Mouse (Mus musculus) erythroblast, adult 5-6 weeks (primary cell): Measurements from ENCODE around the gene Olfr1322. TPM values are rescaled to one million over a fixed set of nuclear protein-coding genes. Genes with fewer than 3 reads are reported as not detected.

ENCODE experiments used
- ATAC-seq: replicated peaks from 2 replicates; pipeline ENCODE4 v1.8.0; 2016; ENCODE audit warnings: moderate number of reproducible peaks, mild to moderate bottlenecking, moderate TSS enrichment, inconsistent platforms; ENCODE audit not compliant: poor library complexity, low FRiP score, severe bottlenecking
- total RNA-seq, 2 experiments: library from RNA; stranded (forward) in 1 of 2; stranded (reverse) in 1 of 2; fragments of 150-400 nt in 1 of 2; fragments of 200-764, 138-1000 nt in 1 of 2; gene quantifications; 2 replicates each; pipeline versions ENCODE4 v1.2.3 to v1.2.4; 2015 to 2017; ENCODE audit warnings: low replicate concordance in 2 of 2

The Olfr1322 gene
- total RNA-seq (2015; ENCODE audit: low replicate concordance), result not detected in 2 replicates
- total RNA-seq (2017; ENCODE audit: low replicate concordance), result not detected in 2 replicates

DNA sequence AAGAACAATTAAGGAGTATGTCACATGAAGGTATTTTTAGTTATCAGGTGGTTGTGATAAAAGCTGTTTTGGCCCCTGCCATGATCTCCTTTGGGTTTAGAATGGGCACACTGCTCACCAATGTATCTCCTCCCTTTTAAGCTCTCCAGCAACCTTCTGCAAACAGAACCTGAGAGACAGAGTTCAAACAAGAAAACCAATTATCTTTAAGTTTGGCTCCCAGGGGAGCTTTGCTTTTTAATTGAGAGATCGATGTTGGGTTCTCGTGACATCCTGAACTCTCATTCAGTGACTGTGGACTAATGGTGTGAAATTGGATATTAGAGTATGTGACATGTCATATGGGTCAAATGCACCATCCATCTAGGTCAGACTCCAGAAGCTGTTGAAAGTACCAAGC, at the start of gene Olfr1322:
Gene Olfr1322, minus strand, starts transcription at position 101 of the 400 bp plus-strand sequence.
- ATAC-seq, result no peak

DNA sequence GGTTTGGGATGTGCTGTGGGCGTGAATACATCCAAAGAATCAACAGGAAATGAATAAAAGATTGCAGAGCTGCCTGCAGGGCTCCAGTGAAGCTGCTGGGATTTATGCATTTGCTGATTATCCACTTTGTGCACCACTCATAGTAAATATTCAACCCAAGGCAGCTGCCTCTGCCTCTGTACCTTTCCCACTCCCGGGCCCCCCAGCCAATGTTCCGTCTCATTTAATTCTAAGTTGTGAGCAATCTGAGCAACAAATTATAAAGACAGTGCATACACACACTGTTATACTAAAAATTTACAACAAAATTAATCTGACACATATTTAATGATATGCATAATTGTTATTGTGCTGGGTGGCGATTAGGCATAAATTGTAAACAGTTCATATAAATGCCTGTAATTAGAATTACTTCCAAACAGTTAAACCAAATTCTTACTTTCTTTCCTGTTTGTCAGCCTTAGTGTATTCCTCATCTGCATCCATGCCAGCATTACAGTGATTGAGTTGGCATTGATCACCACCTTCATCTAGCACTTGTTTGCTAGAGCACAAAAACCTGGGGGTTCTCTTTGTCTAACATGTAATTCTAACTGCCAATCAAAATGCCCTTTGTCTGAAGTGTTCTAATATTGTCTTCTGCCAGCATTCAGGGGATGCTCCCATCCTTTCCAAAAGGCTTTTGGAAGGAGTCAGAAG, 13.5 kb downstream of the Olfr1322 start:
- no peak for ATAC-seq

Other genes starting within 250 kb of the Olfr1322 start
- not detected in 2 replicates for gene Olfr1320, start 219.2 kb downstream of the Olfr1322 start, total RNA-seq (2015; ENCODE audit: low replicate concordance)
- not detected in 2 replicates for gene Olfr1320, start 219.2 kb downstream of the Olfr1322 start, total RNA-seq (2017; ENCODE audit: low replicate concordance)
- gene Olfr1321, start 156.4 kb downstream of the Olfr1322 start, total RNA-seq (2015; ENCODE audit: low replicate concordance), result not detected in 2 replicates
- gene Olfr1321, start 156.4 kb downstream of the Olfr1322 start, total RNA-seq (2017; ENCODE audit: low replicate concordance), result not detected in 2 replicates
- gene Igsf1, start 93.7 kb downstream of the Olfr1322 start, total RNA-seq (2015; ENCODE audit: low replicate concordance), result not detected in 2 replicates
- gene Igsf1, start 93.7 kb downstream of the Olfr1322 start, total RNA-seq (2017; ENCODE audit: low replicate concordance), result not detected in 2 replicates
- gene Olfr1323, start 127.9 kb upstream of the Olfr1322 start, total RNA-seq (2015; ENCODE audit: low replicate concordance), result not detected in 2 replicates
- not detected in 2 replicates for gene Olfr1323, start 127.9 kb upstream of the Olfr1322 start, total RNA-seq (2017; ENCODE audit: low replicate concordance)